Mouse (Mus musculus) C2C12 (cell line): ENCODE results near the gene Nacc2. TPM values are rescaled to one million over a fixed set of nuclear protein-coding genes. Genes with fewer than 3 reads are reported as not detected.

Source experiments
- H3K27me3 ChIP-seq: one replicate; pipeline ENCODE4 v1.6.1; 2011; ENCODE audit not compliant: control insufficient read depth, insufficient read depth, insufficient read length
- H3K36me3 ChIP-seq: one replicate; pipeline ENCODE4 v1.6.1; 2011; ENCODE audit not compliant: control insufficient read depth, insufficient read depth
- H3K4me3 ChIP-seq: one replicate; pipeline ENCODE4 v1.5.1; 2011; ENCODE audit warnings: mild to moderate bottlenecking, control low read depth; ENCODE audit not compliant: poor library complexity, insufficient read depth, severe bottlenecking
- H3K79me2 ChIP-seq: one replicate; pipeline ENCODE4 v1.6.1; 2011; ENCODE audit not compliant: control insufficient read depth, insufficient read depth
- H3K79me3 ChIP-seq: one replicate; pipeline ENCODE4 v1.6.1; 2011; ENCODE audit warnings: low read depth, control low read depth
- H3ac ChIP-seq: one replicate; pipeline ENCODE3; 2011; ENCODE audit warnings: low read depth; ENCODE audit not compliant: control insufficient read depth, insufficient read length
- CEBPB ChIP-seq: IDR thresholded peaks from one replicate; pipeline ENCODE4 v1.6.1; 2011; ENCODE audit warnings: low read depth, mild to moderate bottlenecking, control low read depth, moderate library complexity
- CTCF ChIP-seq: IDR thresholded peaks from one replicate; pipeline ENCODE4 v1.5.1; 2011; ENCODE audit not compliant: control insufficient read depth, insufficient read depth, insufficient read length
- FOSL1 ChIP-seq: IDR thresholded peaks from one replicate; pipeline ENCODE4 v1.8.0; 2011; ENCODE audit warnings: mild to moderate bottlenecking, low read length; ENCODE audit not compliant: poor library complexity, insufficient read depth, severe bottlenecking
- MAX ChIP-seq: IDR thresholded peaks from one replicate; pipeline ENCODE4 v1.6.1; 2011; ENCODE audit warnings: mild to moderate bottlenecking, control low read depth
- MYOD1 ChIP-seq: IDR thresholded peaks from one replicate; pipeline ENCODE4 v1.6.1; 2011; ENCODE audit warnings: low read depth; ENCODE audit not compliant: control insufficient read depth, insufficient read length
- MYOG ChIP-seq: IDR thresholded peaks from one replicate; pipeline ENCODE4 v1.6.1; 2011; ENCODE audit not compliant: control insufficient read depth, insufficient read length; ENCODE audit errors: extremely low read depth
- USF1 ChIP-seq: IDR thresholded peaks from one replicate; pipeline ENCODE4 v1.6.1; 2011; ENCODE audit warnings: low read depth, mild to moderate bottlenecking, control low read depth, moderate library complexity
- polyA plus RNA-seq: library from polyadenylated mRNA; unstranded; fragments of >200 nt; fragmentation: generic; extraction: Trizol; gene quantifications from one replicate; pipeline ENCODE4 v1.2.1, GENCODE M21; 2012; ENCODE audit warnings: missing spikeins

Nacc2 gene
- polyA plus RNA-seq, 1 experiment, result 20.8 TPM

GRCm38 (mm10) chr2:26062742-26063427 lies 60.1 kb downstream of the Nacc2 start:
- Histone ChIP-seq H3K27me3 (no peaks in the 10 kb centered on the region), H3K36me3 (peaks cover 7% of the 10 kb centered on the region), H3K79me2 (no peaks in the 10 kb centered on the region), H3K79me3 (no peaks in the 10 kb centered on the region), H3K4me3 (no peak overlapping the region), H3ac (no peak overlapping the region)
- TF ChIP-seq FOSL1, result no peak

GRCm38 (mm10) chr2:26062241-26062640 lies 60.8 kb downstream of the Nacc2 start:
- H3K79me2 ChIP-seq, result no peaks in the 10 kb centered on the region

GRCm38 (mm10) chr2:26061018-26061666 lies 61.9 kb downstream of the Nacc2 start:
- TF ChIP-seq MYOG, result no peak
- no peak for TF ChIP-seq MYOD1
- TF ChIP-seq FOSL1, result no peak
- TF ChIP-seq CTCF, result no peak
- no peak for TF ChIP-seq USF1
- TF ChIP-seq CEBPB, result no peak
- no peak for TF ChIP-seq MAX
- no peaks in the 10 kb centered on the region for H3K79me2 ChIP-seq
- H3K36me3 ChIP-seq, result peaks cover 9% of the 10 kb centered on the region
- no peaks in the 10 kb centered on the region for H3K27me3 ChIP-seq
- H3K79me3 ChIP-seq, result no peaks in the 10 kb centered on the region
- H3ac ChIP-seq, result no peak overlapping the region
- no peak overlapping the region for H3K4me3 ChIP-seq

More at GRCm38 (mm10) chr2:26062241-26062640, 60.8 kb downstream of the Nacc2 start:
- Histone ChIP-seq H3ac (no peak overlapping the region), H3K79me3 (no peaks in the 10 kb centered on the region), H3K36me3 (peaks cover 7% of the 10 kb centered on the region), H3K4me3 (no peak overlapping the region), H3K27me3 (no peaks in the 10 kb centered on the region)
- TF ChIP-seq MAX, result no peak
- no peak for TF ChIP-seq MYOD1
- TF ChIP-seq FOSL1, result no peak
- TF ChIP-seq CTCF, result no peak
- TF ChIP-seq MYOG, result no peak
- TF ChIP-seq CEBPB, result no peak
- TF ChIP-seq USF1, result no peak

- H3ac ChIP-seq, result no peak overlapping the region
- no peaks in the 10 kb centered on the region for H3K79me3 ChIP-seq
- peaks cover 10% of the 10 kb centered on the region for H3K36me3 ChIP-seq
- H3K27me3 ChIP-seq, result no peaks in the 10 kb centered on the region
- H3K4me3 ChIP-seq, result no peak overlapping the region
- no peaks in the 10 kb centered on the region for H3K79me2 ChIP-seq
- TF ChIP-seq FOSL1, result no peak
- peak; percentile 75 for TF ChIP-seq USF1
These were observed 66.0 kb downstream of the Nacc2 start for GRCm38 (mm10) chr2:26057053-26057452.

GRCm38 (mm10) chr2:26056226-26056625 lies 66.8 kb downstream of the Nacc2 start:
- Histone ChIP-seq H3K4me3 (no peak overlapping the region), H3K27me3 (no peaks in the 10 kb centered on the region), H3K79me2 (no peaks in the 10 kb centered on the region), H3K79me3 (no peaks in the 10 kb centered on the region), H3K36me3 (peaks cover 10% of the 10 kb centered on the region), H3ac (no peak overlapping the region)
- TF ChIP-seq CTCF, result no peak
- no peak for TF ChIP-seq MYOG
- no peak for TF ChIP-seq USF1

GRCm38 (mm10) chr2:26055747-26056102 lies 67.3 kb downstream of the Nacc2 start:
- Histone ChIP-seq H3K36me3 (peaks cover 8% of the 10 kb centered on the region), H3K79me2 (no peaks in the 10 kb centered on the region), H3K27me3 (no peaks in the 10 kb centered on the region), H3K79me3 (no peaks in the 10 kb centered on the region), H3K4me3 (no peak overlapping the region), H3ac (no peak overlapping the region)
- TF ChIP-seq CTCF, result no peak
- TF ChIP-seq CEBPB, result no peak
- no peak for TF ChIP-seq MYOG
- TF ChIP-seq MAX, result no peak
- no peak for TF ChIP-seq USF1
- no peak for TF ChIP-seq FOSL1
- no peak for TF ChIP-seq MYOD1
